ENCODE assay signal across 17 mouse cellular contexts in genomic region chr5:31253806-31254205, GRCm38 (mm10). TPM values are rescaled to one million over a fixed set of nuclear protein-coding genes. Genes with fewer than 3 reads are reported as not detected.
DNase-seq lines count a peak whose midpoint lies in the region; ATAC-seq and TF ChIP-seq lines count a peak whose summit lies in the region.
"Had no signal": no experiment of that assay in that cellular context is flagged by ENCODE, and none has a peak within 500 bp of the region (broad histone marks: within the 10 kb centered on the region; RNA-seq: fewer than 3 reads in every experiment).

No protein-coding gene starts in this region.

- no peak overlapping the region for H3K4me3 ChIP-seq in heart, embryonic 12.5 days
- peak overlapping the region; percentile 92 for H3K4me3 ChIP-seq in testis, adult 2 months (ENCODE audit: control insufficient read depth, low read depth, low read length)
- no peak overlapping the region for H3K4me3 ChIP-seq in limb, embryonic 10.5 days
- H3K4me3 ChIP-seq: hindbrain, embryonic 10.5 days had no signal

- no peaks in the 10 kb centered on the region for H3K9me3 ChIP-seq in heart, embryonic 12.5 days (replicated peaks)
- H3K9me3 ChIP-seq in limb, embryonic 10.5 days (replicated peaks): no peaks in the 10 kb centered on the region
- H3K9me3 ChIP-seq: hindbrain, embryonic 10.5 days had no signal

- no peak overlapping the region for H3K4me2 ChIP-seq in heart, embryonic 12.5 days

- H3K36me3 ChIP-seq in heart, embryonic 12.5 days: peaks cover 88% of the 10 kb centered on the region
- H3K36me3 ChIP-seq in testis, adult 2 months (ENCODE audit: control insufficient read depth, insufficient read depth, low read length): peaks cover 11% of the 10 kb centered on the region
- H3K36me3 ChIP-seq in limb, embryonic 10.5 days: peaks cover 89% of the 10 kb centered on the region

- intact Hi-C loops in heart, postnatal 14 days (cut with DNase I): no loop called here

- no peak for TF ChIP-seq POLR2A in testis, adult 2 months (IDR thresholded peaks at IDR 0.05; ENCODE audit: control insufficient read depth, low read depth, low read length)

- H3K27me3 ChIP-seq in heart, embryonic 12.5 days (replicated peaks): no peaks in the 10 kb centered on the region
- H3K27me3 ChIP-seq in testis, adult 2 months (ENCODE audit: control insufficient read depth, insufficient read depth, low read length): no peaks in the 10 kb centered on the region
- H3K27me3 ChIP-seq in limb, embryonic 10.5 days (ENCODE audit: low read depth, poor library complexity, severe bottlenecking): no peaks in the 10 kb centered on the region
- H3K27me3 ChIP-seq: Patski had no signal

- WGBS in heart, embryonic 12.5 days: 79% methylated on average over 8 of the region's 8 CpGs
- WGBS in limb, embryonic 10.5 days: 95% methylated on average over 8 of the region's 8 CpGs

- peak overlapping the region; percentile 55; the same call in 1 of the 2 replicates for H3K9ac ChIP-seq in heart, embryonic 12.5 days
- H3K9ac ChIP-seq: lung, embryonic 14.5 days had no signal

- no peak for TF ChIP-seq CTCF in testis, adult 2 months (IDR thresholded peaks at IDR 0.05; ENCODE audit: control insufficient read depth, insufficient read depth, insufficient replicate concordance, low read depth, low read length)

- H3K27ac ChIP-seq in heart, embryonic 12.5 days (ENCODE audit: poor library complexity, severe bottlenecking): peak overlapping the region; percentile 70
- peak overlapping the region; percentile 87 for H3K27ac ChIP-seq in testis, adult 2 months (ENCODE audit: control insufficient read depth, insufficient read depth, low read depth, low read length)
- H3K27ac ChIP-seq in limb, embryonic 10.5 days: peak overlapping the region; percentile 88
- H3K27ac ChIP-seq: hindbrain, embryonic 10.5 days; kidney, postnatal 0 days had no signal

- ATAC-seq in heart, embryonic 12.5 days (ENCODE audit: insufficient number of reproducible peaks, low FRiP score): no peak; the same call in 1 of the 2 replicates
- ATAC-seq: forebrain, embryonic 16.5 days; Patski had no signal

- H3K4me1 ChIP-seq in heart, embryonic 12.5 days (replicated peaks): peaks cover 52% of the 10 kb centered on the region
- peaks cover 11% of the 10 kb centered on the region for H3K4me1 ChIP-seq in testis, adult 2 months (ENCODE audit: control insufficient read depth, insufficient read depth, low read length)
- H3K4me1 ChIP-seq in limb, embryonic 10.5 days: peaks cover 38% of the 10 kb centered on the region

- no peak for DNase-seq in heart, postnatal 14 days
- DNase-seq in testis, postnatal 10 days (ENCODE audit: low spot score): no peak
- peak; percentile 29 for DNase-seq in limb, embryonic 10.5 days (ENCODE audit: low spot score)
- DNase-seq in urinary bladder, adult 2 months (ENCODE audit: low spot score): no peak
- no peak for DNase-seq in c-Kit-positive CD71-positive TER-119-positive erythroid progenitor cells, embryonic 14.5 days (ENCODE audit: low spot score)
- DNase-seq: cerebellum, adult 8-10 months; right cerebral cortex, postnatal 25 days; thymus, adult 18-20 months had no signal

RNA-seq across cellular contexts. Expression of gene Krtcap3, which starts 2.3 kb away (rescaled TPM):
- polyA plus RNA-seq in heart, embryonic 12.5 days (2016; fragmentation: Nextera tagmentation; extraction: Ambion mirVana): 7.4 and 7.5 TPM in 2 replicates
- total RNA-seq in heart, postnatal 14 days (2021): 1 to 10 TPM; 2.8 to 3.2 TPM
- 20.9 and 23.1 TPM in 2 replicates for polyA plus RNA-seq in testis, adult 2 months (2012; rRNA removed)
- polyA plus RNA-seq in limb, embryonic 10.5 days (2016; fragmentation: Nextera tagmentation; extraction: Ambion mirVana): 18.3 and 26.7 TPM in 2 replicates
- polyA plus RNA-seq in urinary bladder, adult 2 months (2012; rRNA removed): 40.9 and 56.9 TPM in 2 replicates

RNA-seq across cellular contexts. Expression of gene Gm9970, which starts 12.8 kb away (rescaled TPM):
- 0.34 TPM in 1 of 2 replicates, not detected in the other for polyA plus RNA-seq in heart, embryonic 12.5 days (2016; fragmentation: Nextera tagmentation; extraction: Ambion mirVana)
- not detected for total RNA-seq in heart, postnatal 14 days (2021)
- polyA plus RNA-seq in testis, adult 2 months (2012; rRNA removed): 86.1 and 103 TPM in 2 replicates
- polyA plus RNA-seq in limb, embryonic 10.5 days (2016; fragmentation: Nextera tagmentation; extraction: Ambion mirVana): 0.40 and 0.48 TPM in 2 replicates
- 0.28 and 0.37 TPM in 2 replicates for polyA plus RNA-seq in urinary bladder, adult 2 months (2012; rRNA removed)
- total RNA-seq: left cerebral cortex, adult 18-20 months; neutrophil, adult 5-6 weeks had no signal

RNA-seq across cellular contexts. Expression of gene Nrbp1, which starts 13.1 kb away (rescaled TPM):
- polyA plus RNA-seq in heart, embryonic 12.5 days (2016; fragmentation: Nextera tagmentation; extraction: Ambion mirVana): 127 and 137 TPM in 2 replicates
- total RNA-seq in heart, postnatal 14 days (2021): 10 to 100 TPM; 73.1 to 75.0 TPM
- 62.5 and 64.2 TPM in 2 replicates for polyA plus RNA-seq in testis, adult 2 months (2012; rRNA removed)
- polyA plus RNA-seq in limb, embryonic 10.5 days (2016; fragmentation: Nextera tagmentation; extraction: Ambion mirVana): 118 and 133 TPM in 2 replicates
- 114 and 127 TPM in 2 replicates for polyA plus RNA-seq in urinary bladder, adult 2 months (2012; rRNA removed)

RNA-seq across cellular contexts. Expression of gene Ppm1g, which starts 33.3 kb away (rescaled TPM):
- polyA plus RNA-seq in heart, embryonic 12.5 days (2016; fragmentation: Nextera tagmentation; extraction: Ambion mirVana): 111 and 112 TPM in 2 replicates
- 10 to 100 TPM; 56.5 to 66.1 TPM for total RNA-seq in heart, postnatal 14 days (2021)
- polyA plus RNA-seq in testis, adult 2 months (2012; rRNA removed): 392 and 429 TPM in 2 replicates
- 189 and 210 TPM in 2 replicates for polyA plus RNA-seq in limb, embryonic 10.5 days (2016; fragmentation: Nextera tagmentation; extraction: Ambion mirVana)
- polyA plus RNA-seq in urinary bladder, adult 2 months (2012; rRNA removed): 67.0 and 73.4 TPM in 2 replicates

RNA-seq across cellular contexts. Expression of gene Ift172, which starts 37.1 kb away (rescaled TPM):
- 33.9 and 34.0 TPM in 2 replicates for polyA plus RNA-seq in heart, embryonic 12.5 days (2016; fragmentation: Nextera tagmentation; extraction: Ambion mirVana)
- total RNA-seq in heart, postnatal 14 days (2021): 10 to 100 TPM; 37.2 to 42.3 TPM
- 439 and 454 TPM in 2 replicates for polyA plus RNA-seq in testis, adult 2 months (2012; rRNA removed)
- polyA plus RNA-seq in limb, embryonic 10.5 days (2016; fragmentation: Nextera tagmentation; extraction: Ambion mirVana): 34.7 and 48.6 TPM in 2 replicates
- polyA plus RNA-seq in urinary bladder, adult 2 months (2012; rRNA removed): 36.1 and 39.8 TPM in 2 replicates

Comparison
In these comparisons a context has a peak if more than half of its experiments do, and no peak if none do; other contexts are left out.
1. RNA of gene Gm9970, which starts 12.8 kb away (polyA plus RNA-seq): 86.1 to 103 TPM in testis, adult 2 months; 0.40 to 0.48 TPM in limb, embryonic 10.5 days, 0.34 TPM in heart, embryonic 12.5 days and 0.28 to 0.37 TPM in urinary bladder, adult 2 months; every median in the first group is over 10 times any median in the second.
2. Peak in every context shown above with its lines, with median percentiles within 50 percentile points of each other: H3K27ac ChIP-seq.